Mouse (Mus musculus) midbrain, embryonic 15.5 days (tissue): ENCODE results near the gene Tfb2m. TPM values are rescaled to one million over a fixed set of nuclear protein-coding genes. Genes with fewer than 3 reads are reported as not detected.

Experiments used
- ATAC-seq: fragments of 200-750 bp; cut with Nextera tagmentation; replicated peaks from 2 replicates; pipeline ENCODE4 v1.8.0; 2017; ENCODE audit warnings: moderate TSS enrichment
- H3K27ac ChIP-seq: fragments of 300-500 bp; sonication (generic); 2 replicates; pipeline ENCODE4 v1.5.1; 2015; ENCODE audit warnings: mild to moderate bottlenecking, inconsistent platforms
- H3K27me3 ChIP-seq: fragments of 300-500 bp; sonication (generic); replicated peaks from 2 replicates; pipeline ENCODE4 v1.6.1; 2015; ENCODE audit warnings: inconsistent platforms
- H3K36me3 ChIP-seq: fragments of 300-500 bp; sonication (generic); replicated peaks from 2 replicates; pipeline ENCODE4 v1.6.1; 2015; ENCODE audit warnings: inconsistent platforms
- H3K4me1 ChIP-seq: fragments of 300-500 bp; sonication (generic); 2 replicates; pipeline ENCODE4 v1.6.1; 2015; ENCODE audit warnings: inconsistent platforms
- H3K4me2 ChIP-seq: fragments of 300-500 bp; sonication (generic); 2 replicates; pipeline ENCODE4 v1.6.1; 2015; ENCODE audit warnings: inconsistent platforms, mild to moderate bottlenecking, moderate library complexity
- H3K4me3 ChIP-seq: fragments of 300-500 bp; sonication (generic); 2 replicates; pipeline ENCODE4 v1.5.1; 2015; ENCODE audit warnings: mild to moderate bottlenecking, inconsistent platforms
- H3K9ac ChIP-seq: fragments of 300-500 bp; sonication (generic); 2 replicates; pipeline ENCODE4 v1.6.1; 2015; ENCODE audit warnings: mild to moderate bottlenecking, inconsistent platforms
- H3K9me3 ChIP-seq: fragments of 300-500 bp; sonication (generic); 2 replicates; pipeline ENCODE4 v1.6.1; 2016; ENCODE audit warnings: inconsistent platforms
- WGBS: fragments of 180-500 bp; shearing (Covaris S2); methylation state at CpG from one replicate; pipeline ENCODE4 v1.1.7; 2015; ENCODE audit warnings: mixed read lengths; 5-methylcytosine and 5-hydroxymethylcytosine counted together
- polyA plus RNA-seq: library from polyadenylated mRNA; unstranded; fragments of >200 nt; fragmentation: Nextera tagmentation; extraction: Ambion mirVana; gene quantifications from 2 replicates; pipeline ENCODE4 v1.2.1, GENCODE M21; 2015

Tfb2m gene
- polyA plus RNA-seq, 1 experiment from 2014 or later, result 25.8 TPM

DNA sequence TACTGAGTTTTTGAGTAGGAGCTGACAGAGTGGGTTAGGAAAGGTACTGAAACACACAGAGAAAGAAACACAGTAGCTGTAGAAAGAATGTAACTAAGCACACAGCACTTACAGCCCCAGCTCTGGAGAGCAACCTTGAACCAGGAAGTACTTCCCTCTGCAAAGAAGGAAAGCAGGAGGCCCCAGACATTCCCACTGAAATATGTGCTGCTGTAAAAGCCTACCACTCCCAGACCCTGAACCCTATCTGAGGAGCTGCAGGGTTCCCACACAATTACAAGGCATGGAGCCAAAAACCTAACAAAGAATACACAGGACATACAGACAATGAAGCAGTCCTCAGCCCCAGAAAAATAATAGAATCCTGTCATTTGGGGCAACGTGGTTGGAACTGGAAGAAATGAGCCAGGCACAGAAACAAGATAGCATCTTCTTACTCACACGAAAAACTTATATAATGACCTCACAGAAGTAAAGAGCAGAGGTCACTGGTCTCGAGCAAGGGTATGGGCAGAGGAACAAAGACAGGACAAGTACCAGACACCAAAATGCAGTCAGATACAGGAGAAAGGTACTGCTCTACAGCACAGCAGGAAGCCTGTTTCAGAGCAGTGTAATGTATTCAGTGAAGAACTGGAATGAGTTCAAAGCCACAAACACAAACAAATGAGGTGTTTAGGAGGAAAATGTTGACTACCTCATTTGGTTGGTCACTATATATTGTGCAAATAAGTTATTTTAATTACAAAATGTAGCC, 60.1 kb downstream of the Tfb2m start:
- no peaks in the 10 kb centered on the region for H3K9me3 ChIP-seq
- no peak overlapping the region for H3K4me2 ChIP-seq
- no peak overlapping the region for H3K4me3 ChIP-seq
- H3K36me3 ChIP-seq, result no peaks in the 10 kb centered on the region
- 0 out of 2 replicates have a peak, but pooled peaks cover 2% of the 10 kb centered on the region for H3K4me1 ChIP-seq
- ATAC-seq, result no peak
- H3K27me3 ChIP-seq, result no peaks in the 10 kb centered on the region
- H3K27ac ChIP-seq, result no peak overlapping the region
- WGBS, result 21% methylated on average over 3 of the region's 3 CpGs
- no peak overlapping the region for H3K9ac ChIP-seq

DNA sequence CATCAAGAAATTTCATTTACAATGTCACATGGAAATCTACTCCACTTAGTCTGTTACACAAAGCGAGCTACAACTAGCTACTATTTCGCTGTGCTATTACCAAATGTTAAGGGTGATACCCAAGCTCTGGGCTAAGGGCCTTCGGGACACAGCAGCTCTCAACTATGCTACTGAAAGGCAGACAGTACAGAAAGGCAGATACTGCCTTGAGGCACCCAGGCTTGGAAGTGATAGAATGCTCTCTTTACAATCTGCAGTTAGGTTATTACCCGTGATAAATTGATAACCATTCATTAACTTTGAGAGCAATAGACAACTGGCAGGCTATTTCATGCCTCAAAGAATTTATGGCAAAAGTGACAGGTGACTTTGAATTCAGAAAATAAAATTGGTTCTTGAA, 65.2 kb downstream of the Tfb2m start:
- no peak overlapping the region for H3K27ac ChIP-seq
- no peaks in the 10 kb centered on the region for H3K27me3 ChIP-seq
- 79% methylated on average over 4 of the region's 4 CpGs for WGBS
- H3K4me1 ChIP-seq, result 0 out of 2 replicates have a peak, but pooled peaks cover 2% of the 10 kb centered on the region
- ATAC-seq, result no peak
- H3K4me2 ChIP-seq, result no peak overlapping the region
- no peak overlapping the region for H3K4me3 ChIP-seq
- no peaks in the 10 kb centered on the region for H3K36me3 ChIP-seq
- H3K9ac ChIP-seq, result no peak overlapping the region
- no peaks in the 10 kb centered on the region for H3K9me3 ChIP-seq

Other genes with a start within 250 kb of the Tfb2m start
- gene Smyd3, start 28.2 kb downstream of the Tfb2m start, polyA plus RNA-seq, result 23.5 and 24.8 TPM in 2 replicates
- 28.8 and 30.2 TPM in 2 replicates for gene Cnst, start 103 bp upstream of the Tfb2m start, polyA plus RNA-seq
- 147 and 154 TPM in 2 replicates for gene Sccpdh, start 121.9 kb upstream of the Tfb2m start, polyA plus RNA-seq
- gene Kif28, start 199.0 kb upstream of the Tfb2m start, polyA plus RNA-seq, result not detected in 2 replicates